ENCODE assay signal across 17 mouse cellular contexts in genomic region chrX:57336958-57337357, GRCm38 (mm10). TPM values are rescaled to one million over a fixed set of nuclear protein-coding genes. Genes with fewer than 3 reads are reported as not detected.
A peak's percentile ranks its signal among the peaks of the same experiment; 100 is the strongest.
DNase-seq lines count a peak whose midpoint lies in the region; ATAC-seq lines count a peak whose summit lies in the region.
"Had no signal": no experiment of that assay in that cellular context is flagged by ENCODE, and none has a peak within 500 bp of the region (broad histone marks: within the 10 kb centered on the region; RNA-seq: fewer than 3 reads in every experiment).

No protein-coding gene starts in this region.

- H3K27ac ChIP-seq in brown adipose tissue, adult 24 weeks (replicated peaks; ENCODE audit: low read depth, low read length): peak overlapping the region; percentile 86
- no peak overlapping the region for H3K27ac ChIP-seq in midbrain, embryonic 10.5 days (replicated peaks)
- H3K27ac ChIP-seq: embryonic facial prominence, embryonic 13.5 days; forebrain, embryonic 12.5 days; hindbrain, embryonic 13.5 days; layer of hippocampus, adult 2 months; liver, embryonic 14.5 days had no signal

- WGBS in midbrain, embryonic 10.5 days: 86% methylated on average over 9 of the region's 9 CpGs

- H3K4me3 ChIP-seq in brown adipose tissue, adult 24 weeks (ENCODE audit: insufficient read depth, low read depth, low read length): peak overlapping the region; percentile 51
- H3K4me3 ChIP-seq in midbrain, embryonic 10.5 days: no peak overlapping the region
- H3K4me3 ChIP-seq: embryonic facial prominence, embryonic 13.5 days; forebrain, embryonic 12.5 days; heart, embryonic 12.5 days; hindbrain, embryonic 13.5 days; layer of hippocampus, adult 2 months; myocyte had no signal

- no peaks in the 10 kb centered on the region for H3K36me3 ChIP-seq in midbrain, embryonic 10.5 days
- H3K36me3 ChIP-seq: embryonic facial prominence, embryonic 13.5 days; forebrain, embryonic 12.5 days; G1E; heart, embryonic 12.5 days; hindbrain, embryonic 13.5 days had no signal

- no peaks in the 10 kb centered on the region; the same call in none of the 2 replicates for H3K4me1 ChIP-seq in brown adipose tissue, adult 24 weeks (ENCODE audit: control insufficient read depth, insufficient read depth, insufficient read length, low read length)
- no peaks in the 10 kb centered on the region for H3K4me1 ChIP-seq in midbrain, embryonic 10.5 days
- H3K4me1 ChIP-seq: embryonic facial prominence, embryonic 13.5 days; forebrain, embryonic 12.5 days; heart, embryonic 12.5 days; hindbrain, embryonic 13.5 days had no signal

- no peaks in the 10 kb centered on the region for H3K9me3 ChIP-seq in midbrain, embryonic 10.5 days (replicated peaks)
- H3K9me3 ChIP-seq: embryonic facial prominence, embryonic 13.5 days; forebrain, embryonic 12.5 days; G1E; heart, embryonic 12.5 days; hindbrain, embryonic 13.5 days had no signal

- peak; percentile 11 to 38 for DNase-seq in spleen, postnatal 36 days (ENCODE audit: low spot score in 2 of 2)
- DNase-seq in spleen, postnatal 4 days (ENCODE audit: low spot score in 2 of 2): no peak
- no peak for DNase-seq in midbrain, embryonic 10.5 days (ENCODE audit: low spot score)
- DNase-seq in adrenal gland, adult 2 months: no peak
- no peak for DNase-seq in embryo, embryonic 9.5 days (ENCODE audit: extremely low spot score)
- DNase-seq: cerebellum, adult 9-11 months; kidney, adult 8-10 months had no signal

- H3K27me3 ChIP-seq in midbrain, embryonic 10.5 days (ENCODE audit: low read depth, poor library complexity, severe bottlenecking): no peaks in the 10 kb centered on the region
- H3K27me3 ChIP-seq: embryonic facial prominence, embryonic 13.5 days; forebrain, embryonic 12.5 days; heart, embryonic 12.5 days; hindbrain, embryonic 13.5 days had no signal

- peak; percentile 46; the same call in 1 of the 2 replicates for ATAC-seq in neutrophil, adult 5-6 weeks (ENCODE audit: extremely low read depth, insufficient number of reproducible peaks, low FRiP score, poor library complexity, severe bottlenecking)

RNA-seq across cellular contexts. Expression of gene Arhgef6, which starts 1.6 kb away (rescaled TPM):
- polyA plus RNA-seq in brown adipose tissue, adult 24 weeks (2012; ENCODE audit: insufficient read depth, insufficient read length, missing spikeins): 15.1 and 22.8 TPM in 2 replicates
- total RNA-seq in neutrophil, adult 5-6 weeks (2017): 141 and 151 TPM in 2 replicates
- 3.9 and 7.3 TPM in 2 replicates for polyA plus RNA-seq in midbrain, embryonic 10.5 days (2016; fragmentation: Nextera tagmentation; extraction: Ambion mirVana)
- 10 to 100 TPM; 33.3 to 38.2 TPM for total RNA-seq in adrenal gland, adult 2 months (2021)
- polyA plus RNA-seq in adrenal gland, adult 2 months (2012; rRNA removed): 7.1 and 9.4 TPM in 2 replicates

RNA-seq across cellular contexts. Expression of gene Rbmx, which starts 55.9 kb away (rescaled TPM):
- 13.7 and 18.0 TPM in 2 replicates for polyA plus RNA-seq in brown adipose tissue, adult 24 weeks (2012; ENCODE audit: insufficient read depth, insufficient read length, missing spikeins)
- 58.6 and 60.6 TPM in 2 replicates for total RNA-seq in neutrophil, adult 5-6 weeks (2017)
- polyA plus RNA-seq in midbrain, embryonic 10.5 days (2016; fragmentation: Nextera tagmentation; extraction: Ambion mirVana): 196 and 230 TPM in 2 replicates
- 10 to 100 TPM; 25.5 to 31.8 TPM for total RNA-seq in adrenal gland, adult 2 months (2021)
- 2.6 and 3.8 TPM in 2 replicates for polyA plus RNA-seq in adrenal gland, adult 2 months (2012; rRNA removed)

Comparison
In these comparisons a context has a peak if more than half of its experiments do, and no peak if none do; other contexts are left out.
1. DNase-seq: peak in spleen, postnatal 36 days (2 of 2); none in spleen, postnatal 4 days (0 of 2), midbrain, embryonic 10.5 days (single experiment), adrenal gland, adult 2 months (single experiment) and embryo, embryonic 9.5 days (single experiment).
2. RNA of gene Rbmx, which starts 55.9 kb away (polyA plus RNA-seq): 196 to 230 TPM in midbrain, embryonic 10.5 days; 13.7 to 18.0 TPM in brown adipose tissue, adult 24 weeks and 2.6 to 3.8 TPM in adrenal gland, adult 2 months; every median in the first group is over 10 times any median in the second.